Mouse (Mus musculus) megakaryocyte, embryonic 14.5 days (primary cell): Measurements from ENCODE around the gene Nudt16l1. TPM values are rescaled to one million over a fixed set of nuclear protein-coding genes. Genes with fewer than 3 reads are reported as not detected.
A peak's percentile ranks its signal among the peaks of the same experiment; 100 is the strongest.

Experiments
- H3K27me3 ChIP-seq: replicated peaks from 2 replicates; pipeline ENCODE3; 2012; ENCODE audit warnings: inconsistent platforms
- H3K36me3 ChIP-seq: replicated peaks from 2 replicates; pipeline ENCODE3; 2012; ENCODE audit warnings: low read length, inconsistent platforms, mixed read lengths
- H3K4me1 ChIP-seq: 2 replicates; pipeline ENCODE4 v1.6.1; 2012; ENCODE audit warnings: inconsistent platforms
- H3K4me3 ChIP-seq: replicated peaks from 2 replicates; pipeline ENCODE3; 2012; ENCODE audit warnings: moderate library complexity, mild to moderate bottlenecking, inconsistent platforms
- H3K9me3 ChIP-seq: 2 replicates; pipeline ENCODE4 v1.6.1; 2012; ENCODE audit warnings: inconsistent platforms
- FLI1 ChIP-seq: IDR thresholded peaks from 2 replicates; pipeline ENCODE4 v1.6.1; 2012; ENCODE audit warnings: low read length, inconsistent platforms, mixed read lengths
- GATA1 ChIP-seq: IDR thresholded peaks from 3 replicates; pipeline ENCODE4 v1.6.1; 2012; ENCODE audit warnings: mixed read lengths, low read length, inconsistent platforms, borderline replicate concordance
- polyA plus RNA-seq: library from polyadenylated mRNA; stranded (reverse); fragments of >175 nt; gene quantifications from 2 replicates; pipeline ENCODE4 v1.2.3, GENCODE M21; 2012; ENCODE audit warnings: low replicate concordance; ENCODE audit not compliant: insufficient read depth

Nudt16l1 gene
- polyA plus RNA-seq, 1 experiment, result 30.1 TPM

DNA sequence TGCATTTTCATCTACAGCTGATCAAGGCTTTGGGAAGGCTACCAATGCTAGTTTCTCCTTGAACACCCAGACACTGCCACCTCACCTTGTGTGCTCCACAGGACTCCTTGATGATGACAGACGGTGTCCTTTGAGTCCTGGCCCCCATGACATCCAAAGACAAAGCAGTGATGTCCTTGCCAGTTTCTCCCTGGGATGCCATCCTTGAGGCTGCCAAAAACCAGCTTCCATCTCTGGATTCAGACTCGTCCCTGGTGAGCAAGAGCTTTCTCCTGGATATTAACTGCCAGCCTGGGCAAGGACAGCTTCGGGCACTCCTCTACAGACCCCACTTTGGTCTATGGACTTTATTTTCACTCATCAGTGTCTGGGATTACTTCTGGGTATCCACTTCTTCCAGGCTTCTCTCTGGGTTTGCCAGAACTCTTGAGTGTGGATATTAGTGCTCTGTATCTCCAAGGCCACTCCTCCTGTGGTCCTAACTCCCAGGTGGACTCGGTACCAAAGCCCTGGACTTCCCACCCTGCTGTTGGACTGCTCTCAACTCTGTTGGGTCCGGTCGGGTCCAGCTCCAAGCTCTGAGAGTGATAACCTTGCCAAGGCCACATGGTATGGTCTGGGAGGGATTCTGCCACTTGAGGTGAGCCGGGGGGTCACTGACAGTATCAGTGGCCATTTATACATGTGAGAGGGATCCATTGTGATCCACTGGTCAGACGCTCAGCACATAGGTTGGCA lies 27.0 kb downstream of the Nudt16l1 start:
- Histone ChIP-seq H3K9me3 (no peaks in the 10 kb centered on the region), H3K27me3 (no peaks in the 10 kb centered on the region), H3K4me1 (peaks cover 73% of the 10 kb centered on the region), H3K36me3 (peaks cover 18% of the 10 kb centered on the region), H3K4me3 (peak overlapping the region; percentile 97)
- TF ChIP-seq FLI1, result no peak
- no peak for TF ChIP-seq GATA1

DNA sequence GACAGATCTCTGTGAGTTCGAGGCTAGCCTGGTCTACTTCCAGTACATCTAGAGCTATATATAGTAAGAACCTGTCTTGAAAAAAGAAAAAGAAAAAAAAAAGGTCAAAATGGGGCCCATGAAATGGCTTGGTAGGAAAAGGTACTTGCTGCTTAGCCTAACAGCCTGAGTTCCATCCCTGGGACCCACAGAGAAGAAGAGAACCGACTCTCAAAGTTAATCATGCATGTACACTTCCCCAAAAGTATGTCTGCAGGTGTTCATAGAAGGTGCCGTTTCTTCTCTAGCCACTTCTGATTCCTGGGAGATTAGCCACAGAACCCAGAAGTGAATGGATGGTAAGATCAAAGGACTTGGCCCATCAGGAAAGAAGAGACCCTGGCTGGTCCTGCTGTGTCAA lies 29.9 kb downstream of the Nudt16l1 start:
- peaks cover 16% of the 10 kb centered on the region for H3K36me3 ChIP-seq
- TF ChIP-seq GATA1, result no peak
- TF ChIP-seq FLI1, result no peak
- no peak overlapping the region for H3K4me3 ChIP-seq
- peaks cover 53% of the 10 kb centered on the region for H3K4me1 ChIP-seq
- no peaks in the 10 kb centered on the region for H3K9me3 ChIP-seq
- H3K27me3 ChIP-seq, result no peaks in the 10 kb centered on the region

DNA sequence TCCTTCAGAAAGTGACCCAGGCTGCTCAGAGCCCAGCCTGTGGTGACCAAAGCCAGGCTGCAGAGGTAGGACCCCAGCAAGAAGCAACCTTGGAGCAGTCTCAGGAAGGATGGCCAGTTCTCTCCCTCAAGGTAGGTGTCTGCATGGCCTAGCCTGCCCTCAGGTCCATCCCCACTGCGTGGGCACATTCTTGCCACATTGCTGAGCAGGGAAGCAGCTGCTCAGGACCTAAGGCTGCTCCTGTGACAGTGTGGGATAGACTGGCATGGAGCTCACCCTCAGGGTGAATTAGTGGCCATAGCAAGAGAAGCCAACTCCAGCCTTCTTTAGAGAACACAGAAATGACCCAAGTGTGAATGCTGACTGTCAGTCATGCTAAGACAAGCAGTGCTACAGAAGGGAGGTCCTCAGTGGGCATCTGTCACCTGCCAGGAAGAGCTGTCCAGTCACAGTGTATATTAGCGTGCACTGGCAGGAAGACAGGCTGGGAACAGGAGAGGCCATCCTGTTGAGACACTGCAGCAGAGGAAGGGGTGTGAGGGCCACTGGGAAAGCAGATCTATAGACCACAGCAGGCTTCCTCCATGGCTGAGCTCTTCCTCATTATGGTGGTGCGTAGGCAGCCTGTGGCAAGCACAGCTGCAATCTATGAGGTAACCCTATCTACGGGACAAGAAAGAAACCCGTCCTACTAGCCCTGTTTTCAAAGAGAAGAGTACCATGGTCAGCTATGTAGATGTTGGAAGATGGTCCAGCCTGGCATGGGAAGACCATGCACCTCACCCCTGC lies 30.7 kb downstream of the Nudt16l1 start:
- Histone ChIP-seq H3K4me1 (peaks cover 51% of the 10 kb centered on the region), H3K36me3 (peaks cover 16% of the 10 kb centered on the region), H3K27me3 (peaks cover 3% of the 10 kb centered on the region), H3K4me3 (peak overlapping the region; percentile 80), H3K9me3 (no peaks in the 10 kb centered on the region)
- no peak for TF ChIP-seq FLI1

DNA sequence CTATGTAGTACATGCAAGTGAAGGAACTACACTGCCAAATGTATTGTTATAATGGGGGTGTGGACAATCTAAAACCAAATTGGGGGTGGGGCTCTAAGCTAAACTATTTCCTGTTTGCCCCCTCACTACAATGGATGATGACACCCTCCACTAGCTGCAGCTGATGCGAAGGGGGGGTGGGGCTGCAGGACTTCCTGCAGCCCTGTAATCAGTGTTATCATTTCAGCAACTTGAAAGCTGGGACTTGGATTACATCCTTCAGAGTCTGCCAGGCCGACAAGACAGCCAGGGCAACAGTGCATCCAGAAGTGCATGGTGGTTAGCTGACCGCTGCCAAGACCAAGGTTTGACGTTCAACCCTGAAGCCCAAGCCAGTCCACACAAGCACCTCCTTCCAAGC lies 33.1 kb downstream of the Nudt16l1 start:
- Histone ChIP-seq H3K4me3 (no peak overlapping the region), H3K27me3 (peaks cover 11% of the 10 kb centered on the region), H3K9me3 (no peaks in the 10 kb centered on the region), H3K36me3 (peaks cover 8% of the 10 kb centered on the region), H3K4me1 (peaks cover 31% of the 10 kb centered on the region)
- TF ChIP-seq GATA1, result no peak
- no peak for TF ChIP-seq FLI1

DNA sequence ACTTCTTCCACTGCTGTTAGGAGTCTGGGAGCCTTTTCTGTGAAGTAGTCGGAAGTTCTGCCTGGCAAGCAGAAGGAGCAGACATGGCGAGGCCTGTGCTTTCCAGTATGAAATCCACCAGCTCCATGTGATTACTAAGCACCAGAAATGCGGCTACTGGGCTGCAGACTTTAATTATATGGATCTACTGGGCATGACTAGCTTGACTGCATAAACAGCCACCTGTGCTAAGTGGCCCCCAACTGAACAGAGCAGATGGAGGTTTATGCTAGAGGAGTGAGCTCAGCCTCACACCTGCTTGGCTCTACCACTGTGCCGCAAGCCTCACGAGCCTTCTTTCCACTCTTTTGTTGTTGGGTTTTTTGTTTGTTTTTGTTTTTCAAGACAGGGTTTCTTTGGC lies 36.0 kb downstream of the Nudt16l1 start:
- no peak overlapping the region for H3K4me3 ChIP-seq
- peaks cover 28% of the 10 kb centered on the region for H3K27me3 ChIP-seq
- no peaks in the 10 kb centered on the region for H3K36me3 ChIP-seq
- TF ChIP-seq GATA1, result no peak
- no peak for TF ChIP-seq FLI1
- no peaks in the 10 kb centered on the region for H3K9me3 ChIP-seq
- H3K4me1 ChIP-seq, result peaks cover 22% of the 10 kb centered on the region

DNA sequence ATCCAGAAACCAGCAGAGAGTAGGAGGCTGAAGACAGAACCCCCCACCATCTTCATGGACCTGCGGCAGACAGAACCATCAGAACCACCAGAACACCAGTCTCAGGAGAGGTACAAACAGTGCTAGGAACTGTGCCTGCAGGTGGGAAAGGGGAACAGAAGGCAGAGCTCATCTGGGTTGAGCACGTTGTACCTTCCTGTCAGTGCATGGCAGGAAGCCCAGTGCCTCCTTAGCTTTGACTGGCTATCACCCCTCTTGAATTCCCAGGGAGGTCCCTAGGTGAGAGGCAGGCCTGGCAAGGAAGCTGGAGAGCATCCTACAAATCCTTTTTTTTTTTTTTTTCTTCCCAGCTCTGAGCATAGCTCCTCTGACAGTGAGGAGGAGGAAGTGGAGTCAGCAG lies 37.6 kb downstream of the Nudt16l1 start:
- peaks cover 21% of the 10 kb centered on the region for H3K4me1 ChIP-seq
- TF ChIP-seq FLI1, result no peak
- no peak for TF ChIP-seq GATA1
- H3K27me3 ChIP-seq, result peaks cover 31% of the 10 kb centered on the region

DNA sequence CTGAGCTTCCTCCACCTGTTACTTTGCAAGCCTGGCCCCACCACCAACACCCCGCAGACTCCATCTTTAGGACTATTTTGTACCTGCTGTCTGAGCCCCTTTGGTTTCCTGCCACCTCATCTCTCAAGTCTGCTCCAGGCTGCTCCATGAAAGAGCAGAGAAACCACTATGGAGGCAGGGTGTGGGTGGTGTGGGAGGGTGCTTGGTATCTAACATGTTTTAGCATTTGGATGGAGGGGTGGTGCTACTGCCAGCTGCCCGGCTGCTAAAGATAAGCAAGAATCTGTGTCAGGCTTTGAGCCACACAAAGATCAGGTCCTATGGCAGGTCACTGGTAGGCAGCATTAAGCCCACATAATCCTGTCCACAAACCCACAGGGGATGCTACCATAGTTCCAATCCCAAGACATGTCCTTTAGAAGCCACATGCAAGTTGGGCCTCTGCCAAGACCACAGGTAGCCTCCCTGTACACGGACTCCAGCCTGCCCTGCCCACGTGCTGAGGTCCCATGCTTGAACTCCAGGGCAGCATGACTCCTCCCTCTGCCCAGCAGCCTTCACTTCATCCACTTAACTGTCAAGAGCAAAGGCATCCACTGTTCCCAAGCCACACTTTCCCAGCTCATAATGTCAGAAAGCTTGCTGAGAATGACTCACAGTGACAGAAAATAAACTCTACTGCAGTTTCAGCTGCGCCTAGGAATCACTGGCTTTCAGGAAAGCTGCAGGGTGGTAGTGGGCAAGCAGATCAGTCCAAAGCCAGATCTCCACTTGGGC lies 39.9 kb downstream of the Nudt16l1 start:
- peaks cover 12% of the 10 kb centered on the region for H3K4me1 ChIP-seq
- TF ChIP-seq FLI1 (no peak), GATA1 (no peak)
- H3K36me3 ChIP-seq, result no peaks in the 10 kb centered on the region
- peaks cover 31% of the 10 kb centered on the region for H3K27me3 ChIP-seq
- no peak overlapping the region for H3K4me3 ChIP-seq
- no peaks in the 10 kb centered on the region for H3K9me3 ChIP-seq

More for the DNA sequence above, 37.6 kb downstream of the Nudt16l1 start:
- Histone ChIP-seq H3K9me3 (no peaks in the 10 kb centered on the region), H3K36me3 (no peaks in the 10 kb centered on the region), H3K4me3 (no peak overlapping the region)

DNA sequence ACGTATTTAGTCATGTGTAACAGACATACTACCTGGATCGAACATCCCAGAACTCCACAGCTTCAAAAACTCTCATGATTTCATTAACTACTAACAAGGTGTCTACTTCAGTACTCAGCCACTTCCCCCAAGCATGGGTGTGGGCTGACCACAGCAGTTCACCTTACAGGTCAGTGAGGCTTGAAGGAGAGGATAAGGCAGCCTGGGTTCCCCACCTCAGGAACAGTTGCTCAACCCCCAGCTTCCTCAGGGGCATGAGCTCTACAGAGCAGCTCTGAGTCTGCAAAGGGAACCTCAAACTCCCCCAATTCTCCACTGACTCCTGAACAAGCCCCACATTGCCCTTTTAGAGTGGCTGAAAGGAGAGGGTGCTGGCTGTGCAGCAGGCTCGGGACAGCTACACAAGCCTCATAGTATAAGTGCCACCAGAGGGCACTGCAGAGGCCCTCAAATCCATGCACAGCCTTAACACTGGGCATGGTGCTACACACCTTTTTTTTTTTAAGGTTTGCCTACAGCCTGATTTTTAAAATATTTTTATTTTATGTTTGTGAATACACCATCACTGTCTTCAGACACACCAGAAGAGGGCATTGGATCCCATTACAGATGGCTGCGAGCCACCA lies 41.3 kb downstream of the Nudt16l1 start:
- Histone ChIP-seq H3K27me3 (peaks cover 27% of the 10 kb centered on the region), H3K4me3 (no peak overlapping the region), H3K9me3 (no peaks in the 10 kb centered on the region)

DNA sequence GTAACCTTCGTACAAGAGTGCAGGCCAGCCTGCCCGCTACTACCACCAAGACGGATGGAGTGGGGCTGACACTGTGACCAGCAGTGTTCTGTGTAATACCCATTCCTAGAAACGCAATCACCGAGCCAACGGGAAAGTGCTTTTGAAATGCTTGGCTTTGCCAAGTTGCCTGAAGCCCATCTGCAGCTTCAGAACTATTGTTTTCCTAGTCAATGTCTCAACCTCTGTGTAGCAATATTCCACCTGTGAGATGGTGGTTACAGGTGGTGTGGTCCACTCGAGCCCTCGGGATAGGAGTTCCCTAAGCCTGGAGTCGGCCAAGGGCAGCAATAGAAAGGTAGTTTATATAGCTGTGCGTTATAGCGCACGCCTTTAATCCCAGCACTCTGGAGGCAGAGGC lies 46.2 kb downstream of the Nudt16l1 start:
- no peak for TF ChIP-seq FLI1
- no peak for TF ChIP-seq GATA1
- Histone ChIP-seq H3K27me3 (peaks cover 16% of the 10 kb centered on the region), H3K4me3 (no peak overlapping the region), H3K9me3 (peaks cover 4% of the 10 kb centered on the region), H3K36me3 (no peaks in the 10 kb centered on the region), H3K4me1 (peaks cover 3% of the 10 kb centered on the region; the same call in 1 of the 2 replicates)

More for the DNA sequence above, 41.3 kb downstream of the Nudt16l1 start:
- H3K36me3 ChIP-seq, result no peaks in the 10 kb centered on the region
- TF ChIP-seq GATA1 (no peak), FLI1 (no peak)
- H3K4me1 ChIP-seq, result peaks cover 12% of the 10 kb centered on the region

Other genes with a start within 250 kb of the Nudt16l1 start
- gene Nmral1, start 219.4 kb upstream of the Nudt16l1 start, polyA plus RNA-seq, result 3.2 TPM in 1 of 2 replicates, not detected in the other
- 4.3 and 14.6 TPM in 2 replicates for gene Hmox2, start 212.4 kb upstream of the Nudt16l1 start, polyA plus RNA-seq
- gene Cdip1, start 148.5 kb upstream of the Nudt16l1 start, polyA plus RNA-seq, result 9.0 and 22.4 TPM in 2 replicates
- gene 4930562C15Rik, start 103.3 kb upstream of the Nudt16l1 start, polyA plus RNA-seq, result not detected in 2 replicates
- gene Ubald1, start 58.4 kb upstream of the Nudt16l1 start, polyA plus RNA-seq, result 336 and 551 TPM in 2 replicates
- gene Mgrn1, start 52.5 kb upstream of the Nudt16l1 start, polyA plus RNA-seq, result 29.1 and 37.7 TPM in 2 replicates
- gene Anks3, start 25.4 kb downstream of the Nudt16l1 start, polyA plus RNA-seq, result 18.6 and 22.6 TPM in 2 replicates
- not detected in 2 replicates for gene Sept12, start 59.1 kb downstream of the Nudt16l1 start, polyA plus RNA-seq
- gene Smim22, start 68.5 kb downstream of the Nudt16l1 start, polyA plus RNA-seq, result not detected in 2 replicates
- 34.2 and 52.7 TPM in 2 replicates for gene Rogdi, start 74.8 kb downstream of the Nudt16l1 start, polyA plus RNA-seq
- gene Glyr1, start 111.1 kb downstream of the Nudt16l1 start, polyA plus RNA-seq, result 4.3 and 10.9 TPM in 2 replicates
- gene Ubn1, start 111.3 kb downstream of the Nudt16l1 start, polyA plus RNA-seq, result 8.9 and 11.3 TPM in 2 replicates
- not detected in 2 replicates for gene Ppl, start 193.7 kb downstream of the Nudt16l1 start, polyA plus RNA-seq
- 0.71 TPM in 1 of 2 replicates, not detected in the other for gene Sec14l5, start 208.3 kb downstream of the Nudt16l1 start, polyA plus RNA-seq